Mouse (Mus musculus) lung, postnatal 14 days (tissue): Measurements from ENCODE around the gene Tmtc1.

Experiments used
- DNase-seq: peaks from one replicate; pipeline ENCODE4 v3.0.0; 2021

The Tmtc1 gene

GRCm38 (mm10) chr6:148234105-148234828 is 209.9 kb downstream of the Tmtc1 start:
- DNase-seq: no peak

DNA sequence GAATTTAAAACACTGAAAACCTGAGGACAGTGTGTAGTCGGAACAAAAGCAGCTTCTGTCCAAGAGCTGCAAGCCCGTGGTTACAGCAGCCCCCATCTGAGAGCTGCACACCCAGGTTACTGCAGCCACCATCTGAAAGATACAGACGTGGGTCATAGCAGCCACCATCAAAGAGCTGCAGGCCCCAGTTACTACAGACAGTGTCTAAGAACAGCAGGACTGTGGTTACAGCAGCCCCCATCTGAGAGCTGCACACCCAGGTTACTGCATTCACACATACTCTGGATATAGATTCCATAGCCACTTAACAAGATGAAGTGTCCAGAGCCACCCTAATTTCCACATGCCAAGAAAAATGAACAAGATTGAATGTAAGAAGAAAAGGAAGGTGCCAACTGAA is 216.6 kb downstream of the Tmtc1 start:
- DNase-seq: no peak

GRCm38 (mm10) chr6:148222686-148223085 is 221.5 kb downstream of the Tmtc1 start:
- no peak for DNase-seq

GRCm38 (mm10) chr6:148218235-148219076 is 225.7 kb downstream of the Tmtc1 start:
- no peak for DNase-seq

- DNase-seq: no peak
These were observed 227.4 kb downstream of the Tmtc1 start for GRCm38 (mm10) chr6:148216752-148217151.

GRCm38 (mm10) chr6:148214765-148215164 is 229.4 kb downstream of the Tmtc1 start:
- DNase-seq: peak; percentile 51

- DNase-seq: peak; percentile 99
These were observed 232.1 kb downstream of the Tmtc1 start, which contains the start of gene Ergic2 for GRCm38 (mm10) chr6:148211897-148212680. TSS of gene Ergic2 (minus strand) at chr6:148212374.

GRCm38 (mm10) chr6:148211391-148211876 is 232.8 kb downstream of the Tmtc1 start:
- DNase-seq: no peak

- no peak for DNase-seq
These were observed 236.7 kb downstream of the Tmtc1 start for GRCm38 (mm10) chr6:148207522-148207921.

GRCm38 (mm10) chr6:148205134-148205533 is 239.1 kb downstream of the Tmtc1 start:
- DNase-seq: no peak

DNA sequence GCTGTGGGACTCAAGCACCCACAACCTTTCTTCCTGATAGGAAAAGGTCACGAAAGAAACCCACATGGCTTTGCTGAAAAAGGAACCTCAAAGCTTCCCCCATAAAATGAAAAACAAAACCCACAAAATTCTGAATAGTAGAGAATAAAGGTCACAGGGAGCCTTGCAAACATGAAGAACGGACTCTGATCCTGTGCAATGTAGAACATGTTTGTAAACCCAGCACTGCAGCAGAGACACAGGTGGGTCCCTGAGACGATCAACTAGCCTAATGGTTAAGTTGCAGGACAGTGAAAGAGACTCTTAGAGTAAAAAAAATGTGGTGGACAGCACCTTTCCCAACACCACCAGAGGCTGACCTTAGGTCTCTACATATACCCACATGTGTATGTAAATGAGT is 244.5 kb downstream of the Tmtc1 start:
- no peak for DNase-seq

DNA sequence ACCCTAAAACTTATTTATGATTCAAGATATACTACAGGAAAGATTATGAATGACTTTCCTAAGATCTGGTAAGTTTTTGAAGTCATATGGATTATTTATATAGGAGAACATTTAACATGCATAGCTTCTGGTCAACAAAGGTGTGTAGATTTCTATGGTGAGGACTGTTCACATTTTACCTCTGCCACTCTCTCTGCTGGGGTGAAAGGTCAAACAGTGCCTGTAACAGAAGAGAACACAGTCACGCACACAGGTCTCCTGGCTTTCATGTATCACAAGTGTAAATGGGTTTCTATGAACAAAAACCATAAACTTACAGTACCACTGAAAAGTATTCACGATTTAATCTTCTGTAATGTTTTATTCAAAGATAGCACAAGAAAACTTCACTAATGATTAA is 245.0 kb downstream of the Tmtc1 start:
- no peak for DNase-seq

DNA sequence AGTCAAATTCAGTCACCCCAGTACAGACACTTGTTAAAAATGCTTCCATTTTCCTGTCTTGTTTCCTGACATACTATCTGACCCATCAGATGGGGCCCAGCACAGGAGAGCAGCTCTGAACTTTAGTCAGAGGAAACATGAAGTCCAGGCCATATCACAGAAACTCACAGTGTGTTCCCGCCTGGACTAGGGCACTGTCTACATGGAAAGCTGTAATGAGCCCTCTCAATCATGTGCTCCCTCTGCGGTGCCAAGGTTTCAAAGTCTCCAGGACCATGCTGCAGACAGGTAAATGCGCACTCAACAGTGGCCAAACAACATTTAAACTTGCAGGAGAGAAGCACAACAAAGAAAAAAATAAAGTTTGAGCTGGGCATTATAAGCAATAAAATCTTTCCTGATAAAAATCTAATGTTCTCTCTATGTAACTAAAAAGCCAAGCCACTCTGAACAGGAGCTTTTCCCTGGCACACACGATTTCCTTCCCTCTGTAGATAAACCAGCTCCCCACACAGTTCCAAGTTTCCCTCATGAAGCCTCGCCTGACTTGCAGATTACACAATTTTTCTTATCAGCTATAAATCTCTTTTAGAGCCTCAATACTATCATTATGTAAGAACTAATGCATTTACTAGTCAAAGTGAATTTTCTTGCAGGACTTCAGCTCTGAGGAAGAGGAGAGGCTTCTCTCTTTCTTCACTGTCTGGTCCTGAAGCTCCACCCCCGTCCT is 250.1 kb downstream of the Tmtc1 start:
- no peak for DNase-seq

GRCm38 (mm10) chr6:148185694-148186093 is 258.5 kb downstream of the Tmtc1 start:
- no peak for DNase-seq
